Mouse (Mus musculus) central nervous system, embryonic 11.5 days (tissue): Measurements from ENCODE around the gene Gm20873. TPM values are rescaled to one million over a fixed set of nuclear protein-coding genes. Genes with fewer than 3 reads are reported as not detected.

ENCODE experiments used
- polyA plus RNA-seq: library from polyadenylated mRNA; depleted of rRNA; stranded (reverse); fragments of >200 nt; gene quantifications from 2 replicates; pipeline ENCODE4 v1.2.3, GENCODE M21; 2012; rRNA removed

The Gm20873 gene
- polyA plus RNA-seq: not detected in 2 replicates

GRCm38 (mm10) chrY:6266798-6267197 lies at the start of gene Gm20873:
Gene Gm20873 (plus strand): TSS chrY:6267098.

GRCm38 (mm10) chrY:6237895-6238294 lies 29.0 kb upstream of the Gm20873 start, which contains the start of gene Gm21746:
Gene Gm21746 (minus strand): TSS chrY:6237995.

Other genes with a start within 250 kb of the Gm20873 start
- not detected in 2 replicates for gene Gm21746, start 29.1 kb upstream of the Gm20873 start, polyA plus RNA-seq